In the genomic region with DNA sequence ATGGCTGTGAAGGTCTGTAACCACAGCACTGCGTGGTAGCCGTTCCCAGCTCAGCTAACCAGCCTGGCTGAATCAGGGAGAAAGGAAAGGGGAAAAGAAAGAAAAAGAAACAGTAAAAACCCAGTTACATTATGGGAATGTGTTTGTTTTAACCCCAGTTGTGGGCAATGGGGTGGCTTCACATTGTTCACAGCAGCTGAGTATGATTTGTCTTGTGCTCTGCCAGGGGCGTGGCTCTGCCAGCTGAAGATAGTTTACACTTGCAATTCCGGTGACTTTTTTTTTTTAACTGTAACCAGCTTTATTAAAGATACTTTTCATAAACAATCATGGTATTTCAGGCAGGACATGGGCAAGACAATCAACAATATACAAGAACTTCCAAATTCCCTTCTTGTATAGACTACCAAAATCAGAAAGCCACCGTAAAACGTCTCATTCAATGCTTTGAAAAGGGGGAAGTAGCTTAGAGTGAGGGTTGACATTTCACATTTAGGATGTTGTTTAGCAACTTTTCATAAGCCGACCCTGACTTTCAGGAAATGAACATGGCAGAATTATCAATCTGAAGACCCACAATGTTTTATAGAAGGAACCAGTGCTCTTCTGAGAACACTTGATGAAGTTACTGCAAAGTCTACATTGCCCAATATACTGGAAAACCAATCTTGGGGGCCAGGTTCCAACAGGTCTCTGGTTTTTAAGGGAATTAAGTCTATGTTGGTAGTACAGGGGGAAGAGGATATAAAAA, we compare ENCODE assay signal across 30 mouse cellular contexts. TPM values are rescaled to one million over a fixed set of nuclear protein-coding genes. Genes with fewer than 3 reads are reported as not detected.
DNase-seq lines count a peak whose midpoint lies in the region; ATAC-seq and TF ChIP-seq lines count a peak whose summit lies in the region.
"Had no signal": no experiment of that assay in that cellular context is flagged by ENCODE, and none has a peak within 500 bp of the region (broad histone marks: within the 10 kb centered on the region; RNA-seq: fewer than 3 reads in every experiment).

No protein-coding gene starts in this region.

- no peaks in the 10 kb centered on the region for H3K79me2 ChIP-seq in MEL (ENCODE audit: control insufficient read depth, insufficient read depth, low read length, poor library complexity)

- peaks cover 2 to 13% of the 10 kb centered on the region in 2 experiments; a peak in 3 of 4 replicates for H3K4me1 ChIP-seq in MEL (ENCODE audit: control insufficient read depth in 1 of 2, insufficient read depth in 2 of 2, low read length in 2 of 2)
- H3K4me1 ChIP-seq: embryonic facial prominence, embryonic 12.5 days; embryonic facial prominence, embryonic 15.5 days; heart, embryonic 15.5 days; hindbrain, embryonic 13.5 days; intestine, embryonic 15.5 days had no signal

- peak; percentile 62 for ATAC-seq in granulocyte monocyte progenitor cell, adult 5-6 weeks (replicated peaks; ENCODE audit: poor library complexity, severe bottlenecking)
- peak; percentile 33 for ATAC-seq in megakaryocyte progenitor cell, adult 5-6 weeks (replicated peaks; ENCODE audit: poor library complexity)
- ATAC-seq: activated CD4-positive, CD25-positive, alpha-beta regulatory T cell, adult 4 months; CD4-positive, CD25-positive, alpha-beta regulatory T cell, adult 4 months; forebrain, embryonic 14.5 days; forebrain, postnatal 0 days; hindbrain, embryonic 16.5 days; intestine, embryonic 15.5 days had no signal

- H3K4me3 ChIP-seq in MEL (ENCODE audit: control insufficient read depth in 1 of 2, insufficient read depth in 1 of 2, low read depth in 2 of 2, low read length in 2 of 2), result peak overlapping the region in 1 of 2 experiments; percentile 11; a peak in 1 of 4 replicates
- H3K4me3 ChIP-seq: embryonic facial prominence, embryonic 12.5 days; embryonic facial prominence, embryonic 15.5 days; heart, embryonic 12.5 days; heart, embryonic 15.5 days; hindbrain, embryonic 10.5 days; hindbrain, embryonic 13.5 days; intestine, embryonic 15.5 days had no signal

- DNase-seq in MEL (ENCODE audit: low read depth, low spot score) (peak; percentile 38), liver (no peak)
- no peak for DNase-seq in heart, adult 18-20 months
- no peak for DNase-seq in layer of hippocampus, adult 8-10 months (ENCODE audit: low spot score in 2 of 2)
- DNase-seq: adrenal gland, postnatal 10 days; adrenal gland, postnatal 36 days; cerebellum, adult 11 months; cerebellum, adult 8-10 months; cerebellum, postnatal 14 days; forebrain, postnatal 0 days; gastrocnemius, postnatal 10 days; gastrocnemius, postnatal 36 days; heart, adult 11 months; heart, postnatal 10 days; heart, postnatal 36 days; kidney, adult 11 months had no signal

- TF ChIP-seq CTCF in MEL (IDR thresholded peaks at IDR 0.05 in 2 of 3, conservative IDR thresholded peaks at IDR 0.05 in 1 of 3; ENCODE audit: control insufficient read depth in 1 of 3, insufficient read depth in 1 of 3, low read depth in 2 of 3, low read length in 3 of 3, poor library complexity in 1 of 3, severe bottlenecking in 1 of 3), result no peak

- H3K27ac ChIP-seq in MEL (ENCODE audit: control insufficient read depth, low read depth, low read length), result no peak overlapping the region
- H3K27ac ChIP-seq: embryonic facial prominence, embryonic 12.5 days; embryonic facial prominence, embryonic 15.5 days; heart, embryonic 15.5 days; hindbrain, embryonic 10.5 days; hindbrain, embryonic 13.5 days; intestine, embryonic 15.5 days had no signal

- no peak overlapping the region for H3K9ac ChIP-seq in MEL (ENCODE audit: control insufficient read depth, low read depth, low read length, poor library complexity, severe bottlenecking)
- H3K9ac ChIP-seq: embryonic facial prominence, embryonic 12.5 days; embryonic facial prominence, embryonic 15.5 days; forebrain, postnatal 0 days; heart, embryonic 12.5 days; heart, embryonic 15.5 days; hindbrain, embryonic 13.5 days; intestine, embryonic 15.5 days had no signal

- no peaks in the 10 kb centered on the region for H3K27me3 ChIP-seq in MEL (ENCODE audit: control insufficient read depth in 1 of 2, insufficient read depth in 2 of 2, low read length in 2 of 2)
- H3K27me3 ChIP-seq: embryonic facial prominence, embryonic 12.5 days; embryonic facial prominence, embryonic 15.5 days; heart, embryonic 12.5 days; heart, embryonic 15.5 days; hindbrain, embryonic 13.5 days; intestine, embryonic 15.5 days had no signal

- H3K9me3 ChIP-seq in MEL (replicated peaks; ENCODE audit: insufficient read depth, low read length), result no peaks in the 10 kb centered on the region
- H3K9me3 ChIP-seq: embryonic facial prominence, embryonic 12.5 days; embryonic facial prominence, embryonic 15.5 days; heart, embryonic 12.5 days; heart, embryonic 15.5 days; hindbrain, embryonic 10.5 days; hindbrain, embryonic 13.5 days; intestine, embryonic 15.5 days had no signal

- TF ChIP-seq RAD21 in MEL (IDR thresholded peaks at IDR 0.05; ENCODE audit: low read depth, low read length), result no peak

- TF ChIP-seq EP300 in MEL (IDR thresholded peaks at IDR 0.05; ENCODE audit: low read depth in 1 of 2, low read length in 2 of 2), result no peak

- TF ChIP-seq POLR2A in MEL (IDR thresholded peaks at IDR 0.05; ENCODE audit: control insufficient read depth in 1 of 2, insufficient read depth in 1 of 2, low read depth in 1 of 2, low read length in 2 of 2, poor library complexity in 1 of 2), result no peak

- peaks cover 0 to 6% of the 10 kb centered on the region in 2 experiments; a peak in 2 of 4 replicates for H3K36me3 ChIP-seq in MEL (ENCODE audit: control insufficient read depth in 1 of 2, insufficient read depth in 2 of 2, low read length in 2 of 2)
- H3K36me3 ChIP-seq: embryonic facial prominence, embryonic 12.5 days; embryonic facial prominence, embryonic 15.5 days; heart, embryonic 12.5 days; heart, embryonic 15.5 days; intestine, embryonic 15.5 days had no signal

TF ChIP-seq in MEL, 35 proteins besides CTCF, POLR2A, EP300 and RAD21:
- TF ChIP-seq KAT2A (conservative IDR thresholded peaks at IDR 0.05; ENCODE audit: low read depth, low read length), result no peak
- no peak for TF ChIP-seq MEF2A (IDR thresholded peaks at IDR 0.05; ENCODE audit: extremely low read depth, insufficient replicate concordance, low read depth, low read length, poor library complexity, severe bottlenecking)
- TF ChIP-seq USF1 (IDR thresholded peaks at IDR 0.05; ENCODE audit: low read depth, low read length), result no peak
- TF ChIP-seq POLR2AphosphoS5 (IDR thresholded peaks at IDR 0.05; ENCODE audit: borderline replicate concordance, low read depth, low read length), result no peak
- TF ChIP-seq NELFE (IDR thresholded peaks at IDR 0.05; ENCODE audit: low read depth, low read length), result no peak
- no peak for TF ChIP-seq TCF12 (IDR thresholded peaks at IDR 0.05; ENCODE audit: low read depth, low read length)
- no peak for TF ChIP-seq MAFK (IDR thresholded peaks at IDR 0.05; ENCODE audit: borderline replicate concordance, low read depth, low read length)
- TF ChIP-seq CHD2 (IDR thresholded peaks at IDR 0.05; ENCODE audit: low read length), result no peak
- TF ChIP-seq CHD1 (IDR thresholded peaks at IDR 0.05; ENCODE audit: low read depth, low read length), result no peak
- TF ChIP-seq ZKSCAN1 (IDR thresholded peaks at IDR 0.05; ENCODE audit: low read depth, low read length), result no peak
- no peak for TF ChIP-seq GATA1 (IDR thresholded peaks at IDR 0.05; ENCODE audit: low read depth, low read length)
- no peak for TF ChIP-seq USF2 (IDR thresholded peaks at IDR 0.05; ENCODE audit: borderline replicate concordance in 1 of 2, insufficient read depth in 1 of 2, low read depth in 1 of 2, low read length in 2 of 2)
- TF ChIP-seq MAZ (IDR thresholded peaks at IDR 0.05; ENCODE audit: low read depth, low read length), result no peak
- TF ChIP-seq ZC3H11A (IDR thresholded peaks at IDR 0.05; ENCODE audit: low read depth, low read length), result no peak
- TF ChIP-seq ZMIZ1 (IDR thresholded peaks at IDR 0.05; ENCODE audit: low read depth, low read length), result no peak
- no peak for TF ChIP-seq MYB (IDR thresholded peaks at IDR 0.05; ENCODE audit: low read depth, low read length)
- no peak for TF ChIP-seq MAX (IDR thresholded peaks at IDR 0.05; ENCODE audit: low read length)
- TF ChIP-seq RCOR1 (IDR thresholded peaks at IDR 0.05; ENCODE audit: low read depth, low read length), result no peak

RNA-seq across cellular contexts. Expression of a gene that starts 26.8 kb away (rescaled TPM):
- 1.5 and 1.8 TPM in 2 replicates for total RNA-seq in MEL (2012; rRNA removed)
- polyA plus RNA-seq in MEL (2012; ENCODE audit: insufficient read depth in 1 of 2, insufficient read length in 2 of 2, low read depth in 1 of 2, low replicate concordance in 2 of 2, missing spikeins in 1 of 2), result 1 to 10 TPM in 1 of 2 experiments, not detected in 1; 3.0 TPM
- 0.75 and 6.0 TPM in 2 replicates for total RNA-seq in granulocyte monocyte progenitor cell, adult 5-6 weeks (2014; fragmentation: Nextera tagmentation)
- 0.39 and 0.98 TPM in 2 replicates for total RNA-seq in granulocyte monocyte progenitor cell, adult 5-6 weeks (2017)
- 0.67 and 1.9 TPM in 2 replicates for total RNA-seq in megakaryocyte progenitor cell, adult 5-6 weeks (2015)
- 1.0 and 2.0 TPM in 2 replicates for total RNA-seq in megakaryocyte progenitor cell, adult 5-6 weeks (2017)
- total RNA-seq in heart, adult 18-20 months (2021), result 1 to 10 TPM in 1 of 2 experiments, under 1 TPM in 1; 0.62 to 1.2 TPM
- 10 to 100 TPM; 31.7 to 41.2 (median 36.7) TPM for total RNA-seq in layer of hippocampus, adult 8-10 months (2022)

RNA-seq across cellular contexts. Expression of a gene that starts 37.8 kb away (rescaled TPM):
- not detected in 2 replicates for total RNA-seq in MEL (2012; rRNA removed)
- polyA plus RNA-seq in MEL (2012; ENCODE audit: insufficient read depth in 1 of 2, insufficient read length in 2 of 2, low read depth in 1 of 2, low replicate concordance in 2 of 2, missing spikeins in 1 of 2), result not detected
- not detected in 2 replicates for total RNA-seq in granulocyte monocyte progenitor cell, adult 5-6 weeks (2014; fragmentation: Nextera tagmentation)
- not detected in 2 replicates for total RNA-seq in granulocyte monocyte progenitor cell, adult 5-6 weeks (2017)
- total RNA-seq in megakaryocyte progenitor cell, adult 5-6 weeks (2015), result not detected in 2 replicates
- total RNA-seq in megakaryocyte progenitor cell, adult 5-6 weeks (2017), result not detected in 2 replicates
- 1 to 10 TPM; 1.1 to 1.2 TPM for total RNA-seq in heart, adult 18-20 months (2021)
- 1 to 10 TPM; 2.2 to 3.2 (median 2.7) TPM for total RNA-seq in layer of hippocampus, adult 8-10 months (2022)
- polyA plus RNA-seq: activated CD4-positive, CD25-positive, alpha-beta regulatory T cell, adult 4 months; CD4-positive, CD25-positive, alpha-beta regulatory T cell, adult 4 months; forebrain, embryonic 11.5 days had no signal

Comparison
In these comparisons a context has a peak if more than half of its experiments do, and no peak if none do; other contexts are left out.
1. RNA of a gene that starts 26.8 kb away (total RNA-seq): 31.7 to 41.2 TPM in layer of hippocampus, adult 8-10 months; 0.39 to 6.0 TPM in granulocyte monocyte progenitor cell, adult 5-6 weeks, 0.67 to 2.0 TPM in megakaryocyte progenitor cell, adult 5-6 weeks, 1.5 to 1.8 TPM in MEL and 0.62 to 1.2 TPM in heart, adult 18-20 months; every median in the first group is over 4 times any median in the second.